Mouse (Mus musculus) MEL (cell line): Measurements from ENCODE around the gene Vwa3b. TPM values are rescaled to one million over a fixed set of nuclear protein-coding genes. Genes with fewer than 3 reads are reported as not detected.
A peak's percentile ranks its signal among the peaks of the same experiment; 100 is the strongest.

Source experiments
- DNase-seq: peaks from one replicate; pipeline ENCODE4 v3.0.0; 2011; ENCODE audit warnings: low read depth, low spot score
- H3K27ac ChIP-seq: 2 replicates; pipeline ENCODE4 v1.5.1; 2012; ENCODE audit warnings: low read depth, mild to moderate bottlenecking, control low read depth, low read length, moderate library complexity; ENCODE audit not compliant: control insufficient read depth
- H3K27me3 ChIP-seq, 2 experiments: fragments of 150-350 bp in 1 of 2; sonication (generic) in 1 of 2; 2 replicates each; pipeline ENCODE4 v1.6.1; 2012; ENCODE audit warnings: low read length in 2 of 2, mild to moderate bottlenecking in 2 of 2, improper control_type of control experiment in 1 of 2, moderate library complexity in 1 of 2; ENCODE audit not compliant: insufficient read depth in 2 of 2, control insufficient read depth in 1 of 2
- H3K36me3 ChIP-seq, 2 experiments: 2 replicates each; pipeline ENCODE4 v1.6.1; 2012 to 2014; ENCODE audit warnings: low read length in 2 of 2, improper control_type of control experiment in 1 of 2, inconsistent platforms in 1 of 2, mild to moderate bottlenecking in 1 of 2; ENCODE audit not compliant: insufficient read depth in 2 of 2, control insufficient read depth in 1 of 2
- H3K4me1 ChIP-seq, 2 experiments: fragments of 150-350 bp in 1 of 2; sonication (generic) in 1 of 2; 2 replicates each; pipeline ENCODE4 v1.6.1; 2012; ENCODE audit warnings: low read length in 2 of 2, improper control_type of control experiment in 1 of 2, mild to moderate bottlenecking in 1 of 2; ENCODE audit not compliant: insufficient read depth in 2 of 2, control insufficient read depth in 1 of 2
- H3K4me3 ChIP-seq, 2 experiments: fragments of 150-350 bp in 1 of 2; sonication (generic) in 1 of 2; 2 replicates each; pipeline ENCODE4 v1.5.1; 2012; ENCODE audit warnings: low read depth in 2 of 2, low read length in 2 of 2, mild to moderate bottlenecking in 2 of 2, moderate library complexity in 2 of 2, control low read depth in 1 of 2, improper control_type of control experiment in 1 of 2; ENCODE audit not compliant: control insufficient read depth in 1 of 2, insufficient read depth in 1 of 2
- H3K79me2 ChIP-seq: 2 replicates; pipeline ENCODE4 v1.6.1; 2012; ENCODE audit warnings: mild to moderate bottlenecking, low read length, moderate library complexity; ENCODE audit not compliant: control insufficient read depth, poor library complexity, insufficient read depth
- H3K9ac ChIP-seq: 2 replicates; pipeline ENCODE4 v1.6.1; 2012; ENCODE audit warnings: low read depth, mild to moderate bottlenecking, control low read depth, low read length, moderate library complexity; ENCODE audit not compliant: control insufficient read depth, poor library complexity, severe bottlenecking
- H3K9me3 ChIP-seq: fragments of 150-350 bp; sonication (generic); replicated peaks from 2 replicates; pipeline ENCODE4 v1.6.1; 2012; ENCODE audit warnings: mild to moderate bottlenecking, low read length, improper control_type of control experiment, moderate library complexity; ENCODE audit not compliant: insufficient read depth
- BHLHE40 ChIP-seq: IDR thresholded peaks from 2 replicates; pipeline ENCODE4 v1.6.1; 2012; ENCODE audit warnings: low read depth, mild to moderate bottlenecking, inconsistent platforms, low read length, improper control_type of control experiment, borderline replicate concordance
- ETS1 ChIP-seq: IDR thresholded peaks from 2 replicates; pipeline ENCODE4 v1.6.1; 2012; ENCODE audit warnings: low read depth, mild to moderate bottlenecking, inconsistent platforms, low read length, improper control_type of control experiment, moderate library complexity
- GATA1 ChIP-seq: IDR thresholded peaks from 2 replicates; pipeline ENCODE4 v1.6.1; 2011; ENCODE audit warnings: low read depth, low read length, improper control_type of control experiment
- JUND ChIP-seq: IDR thresholded peaks from 2 replicates; pipeline ENCODE4 v1.6.1; 2011; ENCODE audit warnings: low read depth, mild to moderate bottlenecking, improper control_type of control experiment, low read length
- MXI1 ChIP-seq: IDR thresholded peaks from 2 replicates; pipeline ENCODE4 v1.6.1; 2011; ENCODE audit warnings: mild to moderate bottlenecking, low read depth, low read length, improper control_type of control experiment
- MYC ChIP-seq: IDR thresholded peaks from 2 replicates; pipeline ENCODE4 v1.6.1; 2011; ENCODE audit warnings: low read depth, mild to moderate bottlenecking, low read length, improper control_type of control experiment, moderate library complexity
- RAD21 ChIP-seq: IDR thresholded peaks from 2 replicates; pipeline ENCODE4 v1.6.1; 2011; ENCODE audit warnings: mild to moderate bottlenecking, low read depth, low read length, improper control_type of control experiment
- TAL1 ChIP-seq: IDR thresholded peaks from 2 replicates; pipeline ENCODE4 v1.6.1; 2012; ENCODE audit warnings: mild to moderate bottlenecking, inconsistent platforms, low read length, moderate library complexity, mixed read lengths
- TBP ChIP-seq: IDR thresholded peaks from 2 replicates; pipeline ENCODE4 v1.8.0; 2011; ENCODE audit warnings: low read depth, low read length, improper control_type of control experiment
- TCF12 ChIP-seq: IDR thresholded peaks from 2 replicates; pipeline ENCODE4 v1.6.1; 2014; ENCODE audit warnings: low read depth, mild to moderate bottlenecking, inconsistent platforms, low read length, improper control_type of control experiment, moderate library complexity
- UBTF ChIP-seq: IDR thresholded peaks from 2 replicates; pipeline ENCODE4 v1.6.1; 2012; ENCODE audit warnings: low read depth, mild to moderate bottlenecking, inconsistent platforms, low read length, improper control_type of control experiment, moderate library complexity, borderline replicate concordance; ENCODE audit not compliant: insufficient read depth
- USF2 ChIP-seq, 2 experiments: IDR thresholded peaks; 2 replicates each; pipeline ENCODE4 v1.6.1; 2011 to 2012; ENCODE audit warnings: improper control_type of control experiment in 2 of 2, low read length in 2 of 2, borderline replicate concordance in 1 of 2, inconsistent platforms in 1 of 2, low read depth in 1 of 2, mild to moderate bottlenecking in 1 of 2; ENCODE audit not compliant: insufficient read depth in 1 of 2
- ZMIZ1 ChIP-seq: IDR thresholded peaks from 2 replicates; pipeline ENCODE4 v1.6.1; 2012; ENCODE audit warnings: low read depth, mild to moderate bottlenecking, inconsistent platforms, low read length, improper control_type of control experiment, moderate library complexity
- polyA plus RNA-seq, 2 experiments: library from polyadenylated mRNA; stranded (reverse) in 1 of 2; unstranded in 1 of 2; fragments of >175 nt in 1 of 2; fragments of >200 nt in 1 of 2; gene quantifications; 2 replicates each; pipeline versions ENCODE4 v1.2.1 to v1.2.4; 2012; ENCODE audit warnings: low replicate concordance in 2 of 2, low read depth in 1 of 2; ENCODE audit not compliant: insufficient read length in 2 of 2, insufficient read depth in 1 of 2, missing spikeins in 1 of 2
- total RNA-seq: library from RNA; depleted of rRNA; stranded (reverse); fragments of 300-350 nt; gene quantifications from 2 replicates; pipeline ENCODE4 v1.2.3, GENCODE M21; 2012

Vwa3b gene
- total and polyA plus RNA-seq, 3 experiments: not detected

- TF ChIP-seq TCF12 (0 out of 2 replicates have a peak, but pooled peaks have one; percentile 6), TBP (no peak)
- TF ChIP-seq, all 39 proteins: peak for 4
Observed at GRCm38 (mm10) chr1:36987172-36988148, 38.9 kb upstream of the Vwa3b start (continued).

- Histone ChIP-seq H3K9me3 (no peaks in the 10 kb centered on the region), H3K79me2 (no peaks in the 10 kb centered on the region), H3K4me3 (no peak overlapping the region), H3K27ac (no peak overlapping the region), H3K4me1 (peaks cover 0 to 6% of the 10 kb centered on the region in 2 experiments; a peak in 2 of 4 replicates), H3K36me3 (peaks cover 0 to 3% of the 10 kb centered on the region in 2 experiments; a peak in 2 of 4 replicates), H3K9ac (no peak overlapping the region), H3K27me3 (peaks cover 0 to 3% of the 10 kb centered on the region in 2 experiments; a peak in 1 of 4 replicates)
- DNase-seq: no peak
- TF ChIP-seq JUND (no peak), ZMIZ1 (no peak), BHLHE40 (no peak)
Observed at GRCm38 (mm10) chr1:36988161-36988560, 38.2 kb upstream of the Vwa3b start.

- TF ChIP-seq ETS1: no peak
- no peak for TF ChIP-seq RAD21
- TF ChIP-seq UBTF: no peak
- TF ChIP-seq MXI1: no peak
- TF ChIP-seq MYC: no peak
- TF ChIP-seq TAL1: no peak
- TF ChIP-seq TCF12: no peak
- no peak for TF ChIP-seq BHLHE40
- TF ChIP-seq USF2 (IDR thresholded peaks at IDR 0.05; ENCODE audit: borderline replicate concordance in 1 of 2, insufficient read depth in 1 of 2, low read depth in 1 of 2, low read length in 2 of 2): no peak
- TF ChIP-seq ZMIZ1: no peak
- TF ChIP-seq GATA1: no peak
- Histone ChIP-seq H3K4me3 (no peak overlapping the region), H3K9me3 (no peaks in the 10 kb centered on the region), H3K4me1 (peaks cover 0 to 6% of the 10 kb centered on the region in 2 experiments; a peak in 2 of 4 replicates), H3K36me3 (peaks cover 0 to 3% of the 10 kb centered on the region in 2 experiments; a peak in 2 of 4 replicates), H3K27me3 (peaks cover 0 to 3% of the 10 kb centered on the region in 2 experiments; a peak in 1 of 4 replicates), H3K79me2 (no peaks in the 10 kb centered on the region), H3K27ac (no peak overlapping the region), H3K9ac (no peak overlapping the region)
- DNase-seq: no peak
Observed at GRCm38 (mm10) chr1:36988561-36988960, 37.8 kb upstream of the Vwa3b start.
